Mouse (Mus musculus) liver (tissue): ENCODE results near the gene Wnk2.
A peak's percentile ranks its signal among the peaks of the same experiment; 100 is the strongest.

Experiments used
- DNase-seq: peaks from one replicate; pipeline ENCODE4 v3.0.0-alpha.2; 2020; ENCODE audit warnings: mixed read lengths

The Wnk2 gene

GRCm38 (mm10) chr13:49147858-49148226 lies at the start of gene Wnk2:
TSS of gene Wnk2 (minus strand) at chr13:49148014.
- DNase-seq: peak; percentile 70

GRCm38 (mm10) chr13:49196766-49197165 lies 49.0 kb upstream of the Wnk2 start:
- DNase-seq: peak; percentile 18

- no peak for DNase-seq
Observed at GRCm38 (mm10) chr13:49196211-49196610, 48.4 kb upstream of the Wnk2 start.

GRCm38 (mm10) chr13:49195651-49196050 lies 47.8 kb upstream of the Wnk2 start:
- DNase-seq: no peak

- no peak for DNase-seq
Observed at GRCm38 (mm10) chr13:49194811-49195210, 47.0 kb upstream of the Wnk2 start.

GRCm38 (mm10) chr13:49193650-49194049 lies 45.8 kb upstream of the Wnk2 start:
- no peak for DNase-seq

DNA sequence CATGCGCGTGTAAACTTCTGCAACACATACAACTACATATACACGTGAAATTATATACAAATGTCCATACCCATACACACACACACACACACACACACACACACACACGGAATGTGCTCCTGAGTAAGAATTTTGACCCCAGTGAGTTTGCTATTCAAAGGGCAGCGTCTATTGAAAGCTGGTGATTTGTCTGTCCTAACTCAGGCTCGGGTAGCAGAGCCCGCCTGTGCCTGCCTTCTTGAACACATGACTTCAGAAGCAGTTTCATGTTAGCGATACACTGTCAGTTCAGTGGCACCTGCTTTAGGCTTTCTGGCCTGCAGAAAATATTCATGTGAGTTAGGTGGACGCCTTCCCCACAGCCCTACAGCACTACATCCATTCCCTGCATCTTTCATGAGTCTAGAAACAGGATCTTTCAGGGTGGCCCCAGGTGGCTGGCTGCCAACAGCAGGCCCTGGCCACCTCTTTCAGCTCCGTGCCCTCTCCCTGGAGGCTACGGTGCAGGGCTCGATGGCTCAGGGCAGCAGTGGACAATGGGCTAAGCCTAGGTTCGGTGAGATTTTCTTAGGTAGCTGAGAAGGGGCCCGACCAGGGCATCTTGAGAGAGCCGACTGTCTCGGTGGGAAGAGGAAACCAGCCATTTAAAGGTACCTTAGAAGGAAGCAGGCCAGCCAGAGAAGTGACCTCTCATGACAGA lies 44.5 kb upstream of the Wnk2 start:
- DNase-seq: no peak

DNA sequence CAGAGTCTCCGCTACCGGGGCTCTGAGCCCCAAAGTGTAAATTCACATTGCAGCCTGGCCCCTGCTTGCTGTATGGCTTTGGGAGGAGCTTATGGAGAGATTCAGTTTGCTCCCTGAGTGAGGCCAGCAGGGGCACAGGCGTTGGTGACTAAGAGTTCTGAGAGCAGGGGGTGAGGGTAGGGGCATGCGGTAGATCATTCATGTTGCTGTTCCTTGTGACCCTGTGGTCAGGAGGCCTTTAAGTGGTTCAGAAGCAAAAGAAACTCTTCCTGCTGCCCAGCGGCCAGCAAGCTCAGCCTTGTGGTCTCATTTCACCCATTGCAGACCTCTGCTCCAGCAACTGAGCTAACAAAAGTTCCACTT lies 43.8 kb upstream of the Wnk2 start:
- no peak for DNase-seq

- no peak for DNase-seq
Observed at GRCm38 (mm10) chr13:49190876-49191672, 43.3 kb upstream of the Wnk2 start.

DNA sequence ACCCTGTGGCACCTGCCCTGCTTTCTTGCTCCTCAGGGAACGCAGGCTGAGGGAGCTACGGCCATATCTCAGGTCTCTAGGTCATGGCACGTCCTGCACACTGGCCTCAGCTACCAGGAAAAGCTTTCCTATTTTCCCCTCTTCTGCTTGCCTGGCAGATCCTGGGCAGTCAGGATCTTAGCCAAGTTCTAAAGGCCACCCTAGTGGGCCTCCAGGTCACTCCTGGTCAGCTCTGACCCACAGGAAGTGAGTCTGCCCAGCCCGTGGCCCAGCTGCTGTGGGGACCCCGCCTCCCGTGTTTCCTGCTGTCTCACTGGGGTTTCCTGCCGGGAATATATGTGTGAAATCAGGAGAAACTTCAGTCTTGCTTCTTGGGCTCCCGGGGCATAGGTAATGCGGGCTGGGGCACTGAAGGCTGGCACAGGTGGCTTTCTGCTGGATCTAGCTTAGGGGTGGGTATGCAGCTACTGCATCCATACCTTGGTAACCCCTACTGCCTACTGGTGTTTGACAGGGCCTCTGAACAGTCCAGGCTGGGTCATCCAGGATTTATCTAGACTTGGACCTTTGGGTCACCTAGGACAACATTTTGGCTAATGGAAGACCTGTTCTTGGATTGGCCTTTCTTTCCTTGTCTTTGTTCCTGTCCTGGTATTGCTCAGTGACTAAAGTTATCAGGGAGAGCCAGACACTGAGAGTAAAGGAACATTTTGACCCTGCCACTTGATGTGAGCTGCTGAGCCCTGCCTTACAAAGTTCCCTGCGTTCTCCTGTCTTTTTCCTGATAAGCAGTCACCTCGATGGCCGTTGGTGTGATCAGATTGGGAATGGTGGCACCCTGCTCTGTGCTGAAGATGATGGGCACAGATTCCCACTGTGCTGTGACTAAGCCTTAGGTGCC lies 42.4 kb upstream of the Wnk2 start:
- peak; percentile 34 for DNase-seq

DNA sequence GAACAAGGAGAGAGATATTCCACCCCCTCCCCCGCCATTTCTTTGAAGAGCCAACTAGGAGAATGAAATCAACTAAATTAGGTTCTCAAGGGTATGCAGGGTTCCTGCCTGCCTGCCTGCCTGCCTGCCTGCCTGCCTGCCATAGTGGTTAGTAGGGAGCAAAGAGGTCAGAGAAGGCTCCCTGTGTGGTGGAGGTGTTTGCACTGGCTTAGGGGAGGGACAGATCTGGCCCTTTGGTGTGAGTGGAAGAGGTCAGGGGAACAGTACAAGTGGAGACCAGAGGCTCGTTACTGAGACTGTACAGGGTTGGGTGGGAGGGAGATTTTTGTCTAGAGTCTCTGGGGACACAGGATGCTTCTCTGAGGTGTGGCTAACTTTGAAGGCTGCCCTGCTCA lies 41.1 kb upstream of the Wnk2 start:
- no peak for DNase-seq

DNA sequence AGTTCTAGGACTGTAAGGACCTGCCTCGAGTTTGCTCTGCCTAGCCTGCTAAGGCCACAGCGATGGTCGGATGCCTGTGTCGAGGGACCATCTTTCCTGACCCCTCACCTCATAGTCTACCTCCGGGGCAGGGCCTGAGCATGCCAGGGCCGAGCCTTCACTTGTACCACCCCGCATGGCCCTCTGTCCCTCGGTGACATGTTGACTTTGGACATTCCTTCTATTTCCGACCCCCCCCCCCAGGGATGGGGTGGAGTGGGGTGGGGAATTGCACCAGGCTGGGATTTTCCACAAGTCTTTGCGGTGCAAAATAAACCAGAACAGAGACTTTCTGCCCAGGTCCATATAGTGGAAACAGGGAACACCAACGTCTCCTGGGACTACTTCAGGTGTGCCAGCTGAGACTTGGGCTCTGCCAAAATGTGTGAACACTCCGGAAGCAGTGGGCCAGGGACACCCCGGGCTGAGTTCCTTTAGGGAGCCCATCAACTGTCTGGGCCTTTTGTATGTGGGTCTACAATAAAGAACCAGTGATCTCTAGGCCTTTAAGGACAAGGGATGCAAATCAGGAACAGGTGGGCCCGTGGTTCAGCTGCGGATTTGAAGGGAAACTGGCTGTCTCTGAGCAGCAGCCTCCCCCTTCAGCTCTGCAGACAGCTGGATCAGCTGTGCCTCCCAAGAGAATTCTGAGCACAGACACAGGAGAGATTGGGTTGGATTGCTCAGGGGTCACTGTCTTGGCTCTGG lies 40.6 kb upstream of the Wnk2 start:
- DNase-seq: no peak

- DNase-seq: peak; percentile 85
Observed at GRCm38 (mm10) chr13:49187288-49188218, 39.7 kb upstream of the Wnk2 start, which contains the start of gene Ninj1. TSS of gene Ninj1 (plus strand) at chr13:49187485.

DNA sequence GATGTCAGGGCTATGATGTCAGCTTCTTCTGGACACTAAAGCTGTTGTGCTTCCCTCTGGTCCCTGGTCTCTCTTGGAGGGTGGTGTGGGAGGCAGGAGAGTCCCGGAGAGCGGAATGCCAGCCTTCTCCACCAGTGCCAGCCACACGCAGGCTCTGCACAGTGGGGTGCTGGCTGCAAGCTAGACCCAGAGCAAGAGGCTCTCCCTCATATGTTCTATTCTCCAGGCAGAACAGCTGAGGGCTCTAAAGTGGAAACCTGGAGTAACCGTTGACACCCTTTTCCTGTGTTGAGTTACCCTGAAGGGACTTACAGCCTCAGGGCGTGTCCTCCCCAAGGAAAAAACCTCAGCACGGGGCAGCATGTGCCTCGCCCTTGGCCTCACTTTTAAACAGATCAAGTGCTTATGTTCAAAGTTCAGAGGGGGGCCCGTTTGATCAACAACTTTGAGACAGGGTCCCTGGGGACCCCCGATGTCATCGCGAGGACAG lies 39.0 kb upstream of the Wnk2 start:
- no peak for DNase-seq

GRCm38 (mm10) chr13:49183646-49184045 lies 35.8 kb upstream of the Wnk2 start:
- DNase-seq: no peak

- no peak for DNase-seq
Observed at GRCm38 (mm10) chr13:49183161-49183560, 35.3 kb upstream of the Wnk2 start.

- no peak for DNase-seq
Observed at GRCm38 (mm10) chr13:49181411-49181984, 33.7 kb upstream of the Wnk2 start.

DNA sequence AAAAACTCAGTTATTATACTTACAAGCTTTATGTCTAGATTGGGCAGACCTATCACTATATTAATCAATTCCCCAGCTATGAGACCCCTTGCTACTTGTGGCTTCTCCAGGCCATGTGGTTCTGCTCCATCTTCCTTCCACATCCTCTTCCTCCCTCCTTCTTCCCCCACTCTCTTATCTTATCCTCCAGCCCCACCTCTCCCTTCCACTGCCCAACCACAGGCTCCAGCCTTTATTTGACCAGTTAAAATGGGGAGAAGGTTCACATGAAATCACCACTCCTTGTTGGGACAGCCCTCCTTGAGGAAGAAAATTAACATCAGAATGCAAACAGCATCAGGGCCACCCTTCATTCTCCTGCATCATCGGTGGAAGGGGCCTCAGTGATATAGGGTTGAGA lies 32.9 kb upstream of the Wnk2 start:
- DNase-seq: no peak

- no peak for DNase-seq
Observed at GRCm38 (mm10) chr13:49180274-49180673, 32.5 kb upstream of the Wnk2 start.

- DNase-seq: no peak
Observed at GRCm38 (mm10) chr13:49178839-49179585, 31.2 kb upstream of the Wnk2 start.
